Mouse (Mus musculus) heart, postnatal 0 days (tissue): ENCODE measurements around the gene Foxp1.

Source experiments
- CTCF ChIP-seq: IDR thresholded peaks from 2 replicates; pipeline ENCODE4 v1.5.1; 2016; ENCODE audit warnings: antibody characterized with exemption, control low read depth, low read depth
- EP300 ChIP-seq: IDR thresholded peaks from 2 replicates; pipeline ENCODE4 v1.6.1; 2016; ENCODE audit warnings: antibody characterized with exemption, low read depth

GRCm38 (mm10) chr6:99350566-99350965 lies 172.0 kb downstream of the Foxp1 start:
- TF ChIP-seq CTCF: no peak
- TF ChIP-seq EP300: no peak
